Mouse (Mus musculus) G1E (cell line): ENCODE data around the gene Pgm5. TPM values are rescaled to one million over a fixed set of nuclear protein-coding genes. Genes with fewer than 3 reads are reported as not detected.

Source experiments
- ATAC-seq: 2 replicates; pipeline ENCODE4 v1.8.0; 2016; ENCODE audit warnings: mild to moderate bottlenecking; ENCODE audit not compliant: insufficient number of reproducible peaks, poor library complexity, low FRiP score, severe bottlenecking; ENCODE audit errors: extremely low read depth
- DNase-seq: peaks from one replicate; pipeline ENCODE4 v3.0.0; 2012; ENCODE audit warnings: low spot score
- H3K27me3 ChIP-seq: 2 replicates; pipeline ENCODE4 v1.6.1; 2012; ENCODE audit warnings: mild to moderate bottlenecking, low read length, inconsistent platforms; ENCODE audit not compliant: insufficient read depth
- H3K36me3 ChIP-seq: replicated peaks from 2 replicates; pipeline ENCODE3; 2012; ENCODE audit warnings: mild to moderate bottlenecking, inconsistent platforms
- H3K4me1 ChIP-seq: 2 replicates; pipeline ENCODE4 v1.6.1; 2012; ENCODE audit warnings: low read depth, low read length, inconsistent platforms, mixed read lengths; ENCODE audit not compliant: insufficient read depth
- H3K4me3 ChIP-seq: 2 replicates; pipeline ENCODE4 v1.5.1; 2012; ENCODE audit warnings: low read depth, mild to moderate bottlenecking, inconsistent platforms, low read length, moderate library complexity, mixed read lengths
- H3K9me3 ChIP-seq: replicated peaks from 2 replicates; pipeline ENCODE4 v1.6.1; 2012; ENCODE audit warnings: inconsistent platforms
- CTCF ChIP-seq: IDR thresholded peaks from 2 replicates; pipeline ENCODE4 v1.5.1; 2012; ENCODE audit warnings: low read depth, low read length, inconsistent platforms, mixed read lengths
- GATA1 ChIP-seq: IDR thresholded peaks from 2 replicates; pipeline ENCODE4 v1.6.1; 2012; ENCODE audit warnings: borderline replicate concordance, low read length, inconsistent platforms, mixed read lengths
- GATA2 ChIP-seq: IDR thresholded peaks from 2 replicates; pipeline ENCODE4 v1.6.1; 2012; ENCODE audit warnings: low read depth, low read length, inconsistent platforms, borderline replicate concordance
- POLR2AphosphoS5 ChIP-seq: IDR thresholded peaks from 2 replicates; pipeline ENCODE4 v1.6.1; 2012; ENCODE audit warnings: low read depth, low read length, inconsistent platforms; ENCODE audit not compliant: insufficient replicate concordance
- TAL1 ChIP-seq: conservative IDR thresholded peaks from 2 replicates; pipeline ENCODE4 v1.6.1; 2012; ENCODE audit warnings: low read depth, low read length, inconsistent platforms, mixed read lengths
- polyA plus RNA-seq: library from polyadenylated mRNA; stranded (reverse); fragments of >175 nt; gene quantifications from 2 replicates; pipeline ENCODE4 v1.2.3, GENCODE M21; 2012
- total RNA-seq, 2 experiments: library from RNA; stranded (forward) in 1 of 2; stranded (reverse) in 1 of 2; fragments of 200-1000 nt in 1 of 2; fragments of >200 nt in 1 of 2; fragmentation: Nextera tagmentation in 1 of 2; gene quantifications; 2 replicates each; pipeline ENCODE4 v1.2.3; 2014 to 2017

Pgm5 gene
- total and polyA plus RNA-seq, 3 experiments: 0.16 TPM; not detected in 2

GRCm38 (mm10) chr19:24673762-24674161 lies 187.9 kb downstream of the Pgm5 start, which contains the start of gene Tmem252:
Gene Tmem252, plus strand, starts transcription at chr19:24674008.
- Histone ChIP-seq H3K9me3 (no peaks in the 10 kb centered on the region), H3K27me3 (peaks cover 11% of the 10 kb centered on the region; the same call in 1 of the 2 replicates), H3K4me1 (no peaks in the 10 kb centered on the region), H3K36me3 (no peaks in the 10 kb centered on the region), H3K4me3 (no peak within 1 kb of the TSS)
- TF ChIP-seq CTCF (no peak), TAL1 (no peak), POLR2AphosphoS5 (no peak), GATA1 (no peak), GATA2 (no peak)
- DNase-seq: no peak
- no peak for ATAC-seq

DNA sequence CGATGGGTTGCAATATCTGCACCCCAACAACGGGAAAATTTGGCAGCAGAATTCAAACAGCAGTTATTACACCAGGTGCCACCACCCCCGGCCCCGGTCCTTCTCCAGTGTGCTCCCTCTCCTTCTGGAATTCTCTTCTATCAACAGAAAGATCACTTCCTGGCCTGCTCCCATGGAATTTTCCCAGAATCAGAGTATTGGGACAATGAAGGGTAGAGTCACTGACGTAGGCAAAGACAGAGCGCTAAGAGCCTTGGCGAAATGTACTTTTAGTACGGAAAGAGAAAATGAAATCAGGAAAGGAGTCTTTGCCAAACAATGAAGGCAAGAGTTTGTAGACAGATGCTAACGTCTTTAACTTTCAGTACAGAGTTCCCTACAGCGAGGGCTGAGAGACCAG lies 188.3 kb downstream of the Pgm5 start:
- H3K27me3 ChIP-seq: peaks cover 11% of the 10 kb centered on the region; the same call in 1 of the 2 replicates
- ATAC-seq (no peak), DNase-seq (no peak)

GRCm38 (mm10) chr19:24672366-24672960 lies 189.2 kb downstream of the Pgm5 start:
- Histone ChIP-seq H3K4me3 (no peak overlapping the region), H3K4me1 (no peaks in the 10 kb centered on the region), H3K9me3 (no peaks in the 10 kb centered on the region), H3K27me3 (peaks cover 7% of the 10 kb centered on the region), H3K36me3 (no peaks in the 10 kb centered on the region)
- TF ChIP-seq TAL1 (no peak), GATA1 (no peak), CTCF (no peak), POLR2AphosphoS5 (no peak), GATA2 (no peak)
- ATAC-seq: no peak
- no peak for DNase-seq

More for the DNA sequence above, 188.3 kb downstream of the Pgm5 start:
- H3K9me3 ChIP-seq: no peaks in the 10 kb centered on the region
- no peaks in the 10 kb centered on the region for H3K36me3 ChIP-seq
- H3K4me1 ChIP-seq: no peaks in the 10 kb centered on the region
- H3K4me3 ChIP-seq: no peak overlapping the region
- no peak for TF ChIP-seq POLR2AphosphoS5
- TF ChIP-seq CTCF: no peak
- no peak for TF ChIP-seq GATA1
- no peak for TF ChIP-seq GATA2
- no peak for TF ChIP-seq TAL1

DNA sequence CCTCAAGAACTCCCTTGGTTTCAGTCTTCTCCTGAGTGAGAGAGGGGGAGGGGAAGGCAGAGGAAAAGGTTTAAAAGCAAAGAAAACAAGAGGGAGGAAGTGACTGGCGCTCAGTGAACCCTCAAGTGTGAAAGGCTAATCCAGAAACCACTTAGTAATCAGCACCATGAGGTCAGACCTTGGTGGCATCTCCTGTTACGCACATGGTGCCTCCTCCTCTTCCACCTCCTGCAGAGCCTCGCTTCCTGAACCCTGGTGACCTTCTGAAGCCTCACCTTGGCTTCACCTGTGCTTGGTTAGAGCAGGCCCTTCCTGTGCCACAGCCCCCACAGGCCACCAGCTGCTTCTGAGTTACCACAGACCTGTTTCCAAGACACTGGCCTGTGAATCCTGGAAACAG lies 190.1 kb downstream of the Pgm5 start:
- no peak for ATAC-seq
- Histone ChIP-seq H3K9me3 (no peaks in the 10 kb centered on the region), H3K4me3 (no peak overlapping the region), H3K36me3 (no peaks in the 10 kb centered on the region), H3K27me3 (peaks cover 12% of the 10 kb centered on the region), H3K4me1 (no peaks in the 10 kb centered on the region)
- TF ChIP-seq GATA1 (no peak), POLR2AphosphoS5 (no peak), TAL1 (no peak), CTCF (no peak), GATA2 (no peak)
- no peak for DNase-seq

DNA sequence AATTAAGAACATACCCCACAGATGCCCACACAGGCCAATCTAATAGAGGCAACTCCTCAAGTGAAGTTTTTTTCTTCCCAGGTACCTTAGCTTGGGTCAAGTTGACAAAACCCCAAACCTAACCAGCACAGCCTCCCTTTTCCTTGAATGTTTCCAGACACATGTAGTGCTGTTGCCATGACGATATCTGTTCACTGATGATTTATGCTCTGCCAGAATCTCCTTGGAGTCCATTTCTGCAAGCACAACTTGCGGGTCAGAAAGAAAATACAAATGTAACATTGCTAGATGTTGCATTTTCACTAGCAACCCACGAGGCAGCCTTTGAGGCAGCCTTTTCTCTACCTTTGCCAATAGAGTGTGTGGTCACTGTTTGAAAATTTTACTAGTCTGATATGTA lies 194.1 kb downstream of the Pgm5 start:
- Histone ChIP-seq H3K27me3 (peaks cover 19% of the 10 kb centered on the region), H3K4me1 (no peaks in the 10 kb centered on the region), H3K36me3 (no peaks in the 10 kb centered on the region), H3K4me3 (no peak overlapping the region), H3K9me3 (no peaks in the 10 kb centered on the region)
- TF ChIP-seq CTCF: no peak
- no peak for TF ChIP-seq GATA1
- TF ChIP-seq TAL1: no peak
- no peak for TF ChIP-seq GATA2
- no peak for TF ChIP-seq POLR2AphosphoS5
- no peak for ATAC-seq
- no peak for DNase-seq

DNA sequence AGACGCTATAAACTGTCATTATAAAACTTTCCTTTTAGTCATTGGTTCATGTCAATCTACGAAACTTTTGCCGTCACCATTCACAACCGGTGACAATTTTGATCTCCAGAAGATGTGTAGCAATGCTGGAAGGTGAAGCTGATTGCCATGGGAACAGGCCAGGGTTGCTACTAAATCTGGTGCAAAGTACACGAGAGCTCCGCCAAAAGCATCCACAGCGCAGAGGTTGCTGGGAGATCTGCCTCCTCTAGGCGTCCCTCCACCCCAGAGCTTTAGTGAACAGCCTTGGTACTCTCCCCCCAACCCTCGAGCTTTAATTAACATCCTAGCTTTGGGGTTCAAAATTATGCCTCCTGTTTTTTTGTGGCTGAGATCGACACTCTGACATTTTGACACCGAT lies 195.9 kb downstream of the Pgm5 start:
- Histone ChIP-seq H3K4me3 (no peak overlapping the region), H3K36me3 (no peaks in the 10 kb centered on the region), H3K9me3 (no peaks in the 10 kb centered on the region), H3K4me1 (no peaks in the 10 kb centered on the region), H3K27me3 (peaks cover 13% of the 10 kb centered on the region)
- TF ChIP-seq GATA1 (no peak), TAL1 (no peak), POLR2AphosphoS5 (no peak), GATA2 (no peak), CTCF (no peak)
- ATAC-seq: no peak
- no peak for DNase-seq

DNA sequence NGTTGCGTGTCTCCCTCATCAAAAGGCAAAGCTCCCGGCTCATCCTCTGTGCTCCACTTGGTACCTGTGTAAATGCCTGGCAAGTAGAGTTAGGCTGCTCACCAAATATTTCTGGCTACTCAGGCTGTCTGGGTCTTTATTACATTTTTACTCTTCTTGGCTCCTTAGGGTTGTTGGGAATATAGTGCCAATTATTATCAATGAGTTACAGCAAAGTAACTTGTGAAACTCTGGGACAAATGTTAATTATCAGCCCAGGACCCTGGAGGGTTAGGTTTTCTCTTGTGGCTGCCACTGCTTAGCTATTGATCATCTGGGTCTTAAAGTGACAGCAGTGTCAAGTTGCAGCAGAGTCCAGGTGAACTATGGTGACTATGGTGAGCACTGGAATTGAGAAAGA lies 199.3 kb downstream of the Pgm5 start:
- no peak overlapping the region for H3K4me3 ChIP-seq
- DNase-seq (no peak), ATAC-seq (no peak)
- TF ChIP-seq CTCF (no peak), GATA2 (no peak), POLR2AphosphoS5 (no peak), GATA1 (no peak), TAL1 (no peak)
- no peaks in the 10 kb centered on the region for H3K9me3 ChIP-seq
- no peaks in the 10 kb centered on the region for H3K36me3 ChIP-seq
- peaks cover 13% of the 10 kb centered on the region for H3K27me3 ChIP-seq
- no peaks in the 10 kb centered on the region for H3K4me1 ChIP-seq
